Mouse (Mus musculus): ENCODE measurements at regions not wholly inside any gene's neighbourhood (a gene's known extent, or its start where the extent isn't known, plus 50 kb on each side); places are given as distances from the start of the nearest gene placed in this dataset.

DNA sequence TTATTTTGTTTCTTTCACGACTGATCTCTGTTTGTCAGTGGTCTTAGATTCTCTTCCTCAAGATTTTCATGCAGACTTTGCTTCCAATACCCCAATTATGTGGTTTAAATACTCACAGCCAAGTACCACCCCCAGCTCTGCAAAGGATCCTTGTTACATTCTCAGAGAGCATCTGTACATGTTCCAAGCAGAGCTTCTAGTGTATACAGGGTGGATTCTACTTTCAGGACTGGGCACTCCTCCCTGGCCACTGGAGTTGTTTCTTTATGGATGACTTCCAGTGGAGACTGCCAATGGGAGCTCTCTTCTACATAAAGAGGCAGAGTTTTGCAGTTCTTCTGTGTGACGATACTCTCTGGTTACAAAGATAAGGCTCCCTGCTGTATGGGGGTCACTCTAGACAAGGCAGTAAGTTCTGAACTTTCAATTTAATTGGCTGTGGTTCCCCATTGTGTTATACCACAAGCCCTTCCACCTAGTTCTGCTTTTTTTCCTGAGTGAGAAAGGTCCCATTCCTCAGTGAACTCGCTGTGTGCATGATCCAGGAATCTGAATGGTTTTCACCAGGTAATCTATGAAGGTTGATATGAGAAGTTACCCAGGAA is 240.4 kb upstream of the Kcnj16 start:
- Histone ChIP-seq H3K27ac (no peak overlapping the region), H3K9me3 (replicated peaks) (no peaks in the 10 kb centered on the region), H3K4me1 (no peaks in the 10 kb centered on the region), H3K4me3 (no peak overlapping the region), H3K27me3 (no peaks in the 10 kb centered on the region), H3K4me2 (no peak overlapping the region), H3K9ac (no peak overlapping the region), H3K36me3 (ENCODE audit: poor library complexity, severe bottlenecking) (no peaks in the 10 kb centered on the region)
- WGBS = 80% methylated on average over 3 of the region's 3 CpGs
- no peak for ATAC-seq

DNA sequence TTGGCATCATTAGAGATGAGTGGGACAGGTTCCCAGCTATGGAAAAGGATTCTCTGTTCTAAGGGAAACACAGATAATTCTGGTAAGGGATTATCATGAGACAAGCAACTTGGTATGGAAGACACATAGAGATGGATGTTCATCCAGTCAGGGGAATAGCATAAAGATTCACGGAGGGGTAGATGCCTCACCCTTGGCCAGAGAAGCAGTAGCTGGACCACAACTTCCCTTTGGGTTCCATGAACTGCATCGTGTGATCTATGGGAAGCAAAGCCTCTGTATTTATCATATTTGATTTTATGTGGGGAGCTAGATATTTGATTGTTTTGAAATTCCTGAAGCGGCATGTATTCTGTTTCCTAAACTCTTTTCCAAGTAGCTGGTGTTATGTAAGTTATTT is 236.3 kb upstream of the Kcnj16 start:
- no peak overlapping the region for H3K27ac ChIP-seq
- H3K9me3 ChIP-seq (replicated peaks) = no peaks in the 10 kb centered on the region
- no peaks in the 10 kb centered on the region for H3K4me1 ChIP-seq
- H3K4me2 ChIP-seq = no peak overlapping the region
- no peaks in the 10 kb centered on the region for H3K27me3 ChIP-seq
- no peak overlapping the region for H3K4me3 ChIP-seq
- 90% methylated on average over 3 of the region's 3 CpGs for WGBS
- no peaks in the 10 kb centered on the region for H3K36me3 ChIP-seq (ENCODE audit: poor library complexity, severe bottlenecking)
- no peak for ATAC-seq
- H3K9ac ChIP-seq = no peak overlapping the region

- H3K4me2 ChIP-seq = no peak overlapping the region
Measured at GRCm38 (mm10) chr11:110774128-110774527, 193.7 kb upstream of the Kcnj16 start.

DNA sequence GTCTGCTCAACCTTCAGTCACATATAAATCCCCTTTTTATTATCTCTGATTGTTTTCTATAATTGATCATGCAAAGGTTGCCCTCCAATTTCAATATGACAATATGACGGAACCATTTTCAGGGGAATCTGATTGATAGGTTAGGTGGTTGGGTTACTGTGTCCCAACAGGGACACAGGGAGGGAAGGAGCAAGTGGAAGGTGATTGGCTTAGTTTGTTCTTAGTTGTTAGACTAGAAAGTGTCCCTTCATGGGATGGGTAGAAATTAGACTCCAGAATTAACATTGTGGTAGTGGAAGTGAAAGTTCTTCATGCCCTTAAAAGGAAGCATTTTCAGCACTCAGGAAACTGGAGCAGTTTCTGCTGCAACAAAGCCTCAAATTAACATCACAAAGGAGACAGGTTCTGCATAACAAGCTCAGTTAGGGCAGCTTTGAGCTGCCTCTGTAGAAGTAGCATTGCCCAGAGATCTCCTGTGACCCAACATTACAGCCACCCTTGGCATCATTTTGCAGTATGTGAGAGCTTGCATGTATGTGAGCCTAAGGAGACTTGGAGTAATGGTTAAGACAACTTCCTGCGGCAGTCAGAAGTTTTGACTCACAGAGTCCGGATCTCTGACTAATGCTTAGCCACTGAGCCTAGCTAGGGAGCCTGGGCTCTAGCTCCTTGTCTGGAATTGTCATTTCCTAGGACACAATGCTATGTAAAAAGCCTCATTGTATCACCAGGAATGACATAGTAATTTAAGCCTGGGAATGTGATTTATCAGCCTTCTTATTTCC is 186.1 kb upstream of the Kcnj16 start:
- 44% methylated on average over 3 of the region's 3 CpGs for WGBS
- Histone ChIP-seq H3K4me3 (no peak overlapping the region), H3K4me1 (peaks cover 12% of the 10 kb centered on the region), H3K27ac (no peak overlapping the region), H3K9ac (no peak overlapping the region), H3K27me3 (no peaks in the 10 kb centered on the region), H3K4me2 (no peak overlapping the region), H3K9me3 (replicated peaks) (no peaks in the 10 kb centered on the region), H3K36me3 (ENCODE audit: poor library complexity, severe bottlenecking) (no peaks in the 10 kb centered on the region)
- no peak; the same call in 1 of the 2 replicates for ATAC-seq

More at GRCm38 (mm10) chr11:110774128-110774527, 193.7 kb upstream of the Kcnj16 start:
- Histone ChIP-seq H3K9me3 (replicated peaks) (no peaks in the 10 kb centered on the region), H3K27me3 (no peaks in the 10 kb centered on the region), H3K4me3 (no peak overlapping the region), H3K9ac (no peak overlapping the region), H3K36me3 (ENCODE audit: poor library complexity, severe bottlenecking) (no peaks in the 10 kb centered on the region), H3K4me1 (no peaks in the 10 kb centered on the region), H3K27ac (no peak overlapping the region)
- no peak for ATAC-seq

GRCm38 (mm10) chr11:110789537-110789936 is 178.3 kb upstream of the Kcnj16 start:
- Histone ChIP-seq H3K27ac (no peak overlapping the region), H3K4me2 (no peak overlapping the region), H3K4me1 (no peaks in the 10 kb centered on the region), H3K4me3 (no peak overlapping the region), H3K27me3 (no peaks in the 10 kb centered on the region), H3K9me3 (replicated peaks) (no peaks in the 10 kb centered on the region), H3K36me3 (ENCODE audit: poor library complexity, severe bottlenecking) (no peaks in the 10 kb centered on the region), H3K9ac (no peak overlapping the region)
- no peak for ATAC-seq
- 81% methylated on average over 4 of the region's 4 CpGs for WGBS

- H3K27ac ChIP-seq = no peak overlapping the region
- H3K4me1 ChIP-seq = peaks cover 10% of the 10 kb centered on the region
- peak overlapping the region; percentile 6; the same call in 1 of the 2 replicates for H3K4me2 ChIP-seq
- peak; percentile 67; the same call in 1 of the 2 replicates for ATAC-seq
- WGBS = 31% methylated on average over 8 of the region's 8 CpGs
- no peak overlapping the region for H3K9ac ChIP-seq
- H3K36me3 ChIP-seq (ENCODE audit: poor library complexity, severe bottlenecking) = no peaks in the 10 kb centered on the region
- H3K27me3 ChIP-seq = no peaks in the 10 kb centered on the region
- H3K9me3 ChIP-seq (replicated peaks) = no peaks in the 10 kb centered on the region
- no peak overlapping the region for H3K4me3 ChIP-seq
Measured at GRCm38 (mm10) chr11:110799887-110800578, 167.8 kb upstream of the Kcnj16 start.

DNA sequence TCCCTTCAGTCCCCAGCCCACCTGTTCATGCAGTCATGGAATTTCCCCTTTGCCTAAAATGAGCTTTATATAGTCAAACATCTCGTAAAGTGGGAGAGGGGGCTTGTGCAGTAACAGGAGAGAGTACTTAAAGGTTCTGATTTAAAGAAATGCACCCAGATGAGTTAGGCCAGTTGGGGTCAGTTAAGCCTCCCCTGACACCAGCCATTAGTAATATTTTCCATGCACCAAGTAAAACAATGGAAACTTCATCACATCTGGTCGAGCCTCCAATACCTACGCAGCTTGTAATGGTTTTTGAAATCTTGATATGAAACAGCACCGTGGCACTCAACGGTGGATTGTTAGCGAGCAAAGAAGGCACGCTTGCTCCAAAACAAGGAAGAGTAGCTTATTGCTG is 165.8 kb upstream of the Kcnj16 start:
- H3K27ac ChIP-seq = no peak overlapping the region
- no peaks in the 10 kb centered on the region for H3K36me3 ChIP-seq (ENCODE audit: poor library complexity, severe bottlenecking)
- H3K4me1 ChIP-seq = peaks cover 10% of the 10 kb centered on the region
- no peak for ATAC-seq
- H3K9ac ChIP-seq = no peak overlapping the region
- no peaks in the 10 kb centered on the region for H3K9me3 ChIP-seq (replicated peaks)
- no peak overlapping the region for H3K4me3 ChIP-seq
- WGBS = 89% methylated on average over 7 of the region's 7 CpGs
- H3K27me3 ChIP-seq = no peaks in the 10 kb centered on the region
- no peak overlapping the region for H3K4me2 ChIP-seq

- no peak overlapping the region for H3K4me3 ChIP-seq
- H3K27me3 ChIP-seq = no peaks in the 10 kb centered on the region
- H3K27ac ChIP-seq = no peak overlapping the region
- H3K4me2 ChIP-seq = no peak overlapping the region
- no peak overlapping the region for H3K9ac ChIP-seq
- ATAC-seq = no peak
- H3K4me1 ChIP-seq = peaks cover 10% of the 10 kb centered on the region
- WGBS = 89% methylated on average over 1 of the region's 1 CpGs
- no peaks in the 10 kb centered on the region for H3K9me3 ChIP-seq (replicated peaks)
- no peaks in the 10 kb centered on the region for H3K36me3 ChIP-seq (ENCODE audit: poor library complexity, severe bottlenecking)
Measured at GRCm38 (mm10) chr11:110804079-110804478, 163.8 kb upstream of the Kcnj16 start.

- Histone ChIP-seq H3K27me3 (no peaks in the 10 kb centered on the region), H3K9ac (no peak overlapping the region), H3K36me3 (ENCODE audit: poor library complexity, severe bottlenecking) (no peaks in the 10 kb centered on the region), H3K4me3 (no peak overlapping the region), H3K4me1 (no peaks in the 10 kb centered on the region), H3K9me3 (replicated peaks) (no peaks in the 10 kb centered on the region), H3K27ac (no peak overlapping the region), H3K4me2 (no peak overlapping the region)
- ATAC-seq = no peak
- 88% methylated on average over 6 of the region's 6 CpGs for WGBS
Measured at GRCm38 (mm10) chr11:110813137-110813536, 154.7 kb upstream of the Kcnj16 start.

- no peak overlapping the region for H3K9ac ChIP-seq
- H3K4me2 ChIP-seq = no peak overlapping the region
- H3K36me3 ChIP-seq (ENCODE audit: poor library complexity, severe bottlenecking) = no peaks in the 10 kb centered on the region
- H3K27me3 ChIP-seq = no peaks in the 10 kb centered on the region
- H3K27ac ChIP-seq = no peak overlapping the region
- ATAC-seq = no peak
- WGBS = 94% methylated on average over 9 of the region's 9 CpGs
- no peaks in the 10 kb centered on the region for H3K4me1 ChIP-seq
- H3K9me3 ChIP-seq (replicated peaks) = no peaks in the 10 kb centered on the region
- H3K4me3 ChIP-seq = no peak overlapping the region
Measured at GRCm38 (mm10) chr11:110814732-110815131, 153.1 kb upstream of the Kcnj16 start.

- Histone ChIP-seq H3K27me3 (no peaks in the 10 kb centered on the region), H3K36me3 (ENCODE audit: poor library complexity, severe bottlenecking) (no peaks in the 10 kb centered on the region), H3K9me3 (replicated peaks) (no peaks in the 10 kb centered on the region), H3K4me2 (no peak overlapping the region), H3K27ac (no peak overlapping the region), H3K4me3 (no peak overlapping the region), H3K9ac (no peak overlapping the region), H3K4me1 (no peaks in the 10 kb centered on the region)
- WGBS = 88% methylated on average over 7 of the region's 7 CpGs
- no peak for ATAC-seq
Measured at GRCm38 (mm10) chr11:110815206-110815605, 152.6 kb upstream of the Kcnj16 start.

DNA sequence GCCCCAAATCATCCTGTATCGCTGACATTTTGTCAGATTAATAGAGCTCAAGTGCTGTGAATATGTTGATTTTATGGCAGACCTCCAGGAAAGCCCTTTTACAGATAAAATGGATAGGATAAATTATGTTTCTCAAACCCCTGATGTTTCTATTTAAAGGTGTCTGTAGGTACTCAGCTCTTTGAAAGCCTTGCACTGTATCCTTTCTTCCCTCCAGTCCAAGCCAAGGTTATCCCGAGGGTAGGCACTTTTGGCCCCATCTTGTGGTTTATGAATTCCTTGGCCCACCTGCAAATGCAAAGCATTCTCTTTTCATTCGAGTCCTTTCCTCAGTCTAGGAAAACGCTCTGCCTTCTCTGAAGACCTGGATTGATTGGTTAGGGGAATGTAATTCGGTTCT is 139.2 kb upstream of the Kcnj16 start:
- Histone ChIP-seq H3K4me3 (no peak overlapping the region), H3K9ac (no peak overlapping the region), H3K4me1 (no peaks in the 10 kb centered on the region), H3K4me2 (no peak overlapping the region), H3K9me3 (replicated peaks) (no peaks in the 10 kb centered on the region), H3K36me3 (ENCODE audit: poor library complexity, severe bottlenecking) (no peaks in the 10 kb centered on the region), H3K27ac (no peak overlapping the region), H3K27me3 (no peaks in the 10 kb centered on the region)
- no peak for ATAC-seq
- 82% methylated on average over 5 of the region's 5 CpGs for WGBS

Data from forebrain, embryonic 13.5 days (tissue).